Mouse (Mus musculus): ENCODE measurements around the gene Pdk2.

Pdk2 gene

GRCm38 (mm10) chr11:94987851-94988250, 53.3 kb downstream of the Pdk2 start:
- DNase-seq (ENCODE audit: low spot score in 2 of 2): no peak

GRCm38 (mm10) chr11:94987341-94987740, 53.8 kb downstream of the Pdk2 start:
- DNase-seq (ENCODE audit: low spot score in 2 of 2): no peak

DNA sequence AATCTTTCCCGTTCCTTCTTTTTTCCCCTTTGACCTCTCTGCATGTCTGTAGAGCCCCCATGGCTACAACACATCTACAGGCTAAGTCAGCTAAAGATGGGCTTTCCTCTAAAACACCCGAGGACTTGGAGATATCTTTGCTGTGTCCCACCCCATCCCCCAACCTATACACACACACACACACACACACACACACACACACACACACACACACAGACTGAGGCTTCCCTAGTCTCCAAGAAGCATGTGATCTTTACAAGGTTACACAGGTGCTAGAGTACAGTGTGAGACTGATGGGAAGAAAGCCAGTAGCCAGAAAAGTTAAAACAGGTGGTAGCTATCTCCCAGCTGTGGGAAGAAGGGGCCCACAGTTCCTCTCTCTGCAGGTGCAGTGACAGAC, 54.7 kb downstream of the Pdk2 start:
- no peak for DNase-seq (ENCODE audit: low spot score in 2 of 2)

DNA sequence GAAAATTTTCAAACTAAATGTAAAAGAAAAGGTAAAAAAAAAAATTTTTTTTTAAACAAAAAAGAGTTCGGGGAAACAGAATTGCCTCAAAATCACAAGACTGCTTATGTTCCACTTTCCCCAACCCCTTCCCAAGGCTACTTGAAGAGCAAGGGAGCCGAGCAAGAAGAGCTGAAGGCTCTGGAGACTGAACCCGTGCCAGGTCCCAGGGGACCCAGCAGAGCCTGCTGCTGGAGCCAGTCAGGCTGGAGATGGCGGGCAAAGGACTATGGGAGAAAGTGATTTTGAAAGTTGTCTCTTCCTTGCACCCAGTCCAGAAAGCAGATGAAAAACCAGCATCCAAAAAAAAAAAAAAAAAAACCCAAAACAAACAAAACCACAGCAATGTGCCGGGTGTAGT, 55.3 kb downstream of the Pdk2 start:
- DNase-seq (ENCODE audit: low spot score in 2 of 2): no peak

GRCm38 (mm10) chr11:94985140-94985539, 56.0 kb downstream of the Pdk2 start:
- DNase-seq (ENCODE audit: low spot score in 2 of 2): no peak

- DNase-seq (ENCODE audit: low spot score in 2 of 2): no peak
These were observed 61.5 kb downstream of the Pdk2 start for GRCm38 (mm10) chr11:94979462-94980179.

- DNase-seq (ENCODE audit: low spot score in 2 of 2): peak; percentile 92 to 97
These were observed 62.2 kb downstream of the Pdk2 start for GRCm38 (mm10) chr11:94978947-94979346.

DNA sequence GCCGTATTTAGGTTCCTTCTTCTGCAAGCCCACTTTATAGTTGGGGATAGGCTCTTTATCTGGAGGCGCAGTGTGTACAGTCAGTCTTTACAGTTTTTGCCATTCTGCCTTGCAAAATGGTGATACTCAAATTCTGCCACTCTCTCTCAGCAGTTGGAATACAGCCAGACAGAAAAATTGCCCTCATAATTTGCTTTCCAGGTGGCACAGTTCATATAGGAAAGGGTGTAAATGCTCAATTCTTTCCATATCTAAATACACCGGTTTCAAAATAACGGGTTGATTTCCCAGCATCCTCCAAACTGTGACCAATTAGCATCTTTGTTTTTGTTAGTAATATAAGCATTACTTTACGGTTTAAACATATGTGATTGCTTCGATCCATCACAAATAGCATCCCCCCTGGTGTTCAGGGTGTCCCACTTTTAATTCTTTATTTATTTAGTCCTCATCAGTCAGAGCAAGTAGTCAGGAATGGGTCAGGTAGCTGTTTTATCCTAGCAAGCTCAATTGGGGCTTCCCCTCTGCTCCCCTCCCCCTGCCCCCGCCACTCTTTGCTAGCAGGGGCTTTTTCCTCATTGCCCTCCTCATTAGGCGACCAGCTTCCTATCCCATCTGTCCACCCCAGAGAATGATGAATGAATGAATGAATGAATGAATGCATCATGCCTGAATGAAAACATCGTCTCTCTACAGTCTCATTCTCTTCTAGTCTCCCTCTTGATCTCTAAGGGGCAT, 62.8 kb downstream of the Pdk2 start:
- no peak for DNase-seq (ENCODE audit: low spot score in 2 of 2)

All from frontal cortex, postnatal 10 days (tissue).